ENCODE assay signal across 11 mouse cellular contexts in genomic region chr7:45125649-45126048, GRCm38 (mm10). TPM values are rescaled to one million over a fixed set of nuclear protein-coding genes. Genes with fewer than 3 reads are reported as not detected.
DNase-seq lines count a peak whose midpoint lies in the region; ATAC-seq and TF ChIP-seq lines count a peak whose summit lies in the region.
"Not testable (repeated sequence)": the region's sequence is repeated elsewhere in the genome, so short reads cannot be mapped to it uniquely, and the experiment has no call there.
"Had no signal": no experiment of that assay in that cellular context is flagged by ENCODE, and none has a peak within 500 bp of the region (broad histone marks: within the 10 kb centered on the region; RNA-seq: fewer than 3 reads in every experiment).

No protein-coding gene starts in this region.

- TF ChIP-seq EP300 in CH12.LX (IDR thresholded peaks at IDR 0.05; ENCODE audit: low read length) = not testable (repeated sequence)

- WGBS in forebrain, embryonic 12.5 days = 67% methylated on average over 5 of the region's 5 CpGs
- 75% methylated on average over 5 of the region's 5 CpGs for WGBS in heart, embryonic 15.5 days
- WGBS in intestine, postnatal 0 days = 65% methylated on average over 5 of the region's 5 CpGs
- 65% methylated on average over 5 of the region's 5 CpGs for WGBS in limb, embryonic 14.5 days
- 55% methylated on average over 5 of the region's 5 CpGs for WGBS in midbrain, embryonic 10.5 days
- whole genome bisulfite sequencing in neural tube, embryonic 13.5 days = 62% methylated on average over 5 of the region's 5 CpGs

- ATAC-seq in forebrain, embryonic 12.5 days (ENCODE audit: low FRiP score); heart, embryonic 15.5 days (replicated peaks; ENCODE audit: insufficient number of reproducible peaks, insufficient read depth, low FRiP score, low read depth); intestine, postnatal 0 days; limb, embryonic 14.5 days (ENCODE audit: low FRiP score, low read depth); neural tube, embryonic 13.5 days (ENCODE audit: low read depth): not testable (repeated sequence)

- peaks cover 46 to 58% of the 10 kb centered on the region in 2 experiments for H3K36me3 ChIP-seq in CH12.LX (replicated peaks in 1 of 2; ENCODE audit: control insufficient read depth in 1 of 2, insufficient read depth in 1 of 2, low read length in 1 of 2)
- peaks cover 56% of the 10 kb centered on the region for H3K36me3 ChIP-seq in forebrain, embryonic 12.5 days (replicated peaks)
- peaks cover 56% of the 10 kb centered on the region for H3K36me3 ChIP-seq in heart, embryonic 15.5 days
- peaks cover 46% of the 10 kb centered on the region for H3K36me3 ChIP-seq in intestine, postnatal 0 days (ENCODE audit: control insufficient read depth, insufficient read depth)
- H3K36me3 ChIP-seq in limb, embryonic 14.5 days (ENCODE audit: control insufficient read depth, insufficient read depth, low read length) = peaks cover 57% of the 10 kb centered on the region
- H3K36me3 ChIP-seq in midbrain, embryonic 10.5 days = peaks cover 64% of the 10 kb centered on the region
- peaks cover 53% of the 10 kb centered on the region for H3K36me3 ChIP-seq in neural tube, embryonic 13.5 days

- peak overlapping the region; percentile 68 for H3K4me2 ChIP-seq in CH12.LX (ENCODE audit: insufficient read depth, low read depth, poor library complexity, severe bottlenecking)
- H3K4me2 ChIP-seq in forebrain, embryonic 12.5 days = 0 out of 2 replicates have a peak overlapping the region, but pooled peaks have one; percentile 87
- 0 out of 2 replicates have a peak overlapping the region, but pooled peaks have one; percentile 79 for H3K4me2 ChIP-seq in heart, embryonic 15.5 days
- H3K4me2 ChIP-seq in intestine, postnatal 0 days (replicated peaks; ENCODE audit: low read depth); limb, embryonic 14.5 days (replicated peaks; ENCODE audit: low read depth, low read length, severe bottlenecking): not testable (repeated sequence)
- peak overlapping the region; percentile 59 for H3K4me2 ChIP-seq in neural tube, embryonic 13.5 days

- dilution Hi-C loops in CH12.LX (cut with MboI; ENCODE audit: extremely low pct_ligation_motif_present, extremely low pct_unique_long_range_greater_than_20kb, low sequenced_read_pairs) = not testable (repeated sequence)

- not testable (repeated sequence) for TF ChIP-seq CTCF in CH12.LX (conservative IDR thresholded peaks at IDR 0.05 in 1 of 2, IDR thresholded peaks at IDR 0.05 in 1 of 2; ENCODE audit: low read depth in 2 of 2, low read length in 2 of 2); intestine, postnatal 0 days (IDR thresholded peaks at IDR 0.05; ENCODE audit: low read depth)

- H3K27me3 ChIP-seq in CH12.LX (replicated peaks); forebrain, embryonic 12.5 days; heart, embryonic 15.5 days; intestine, postnatal 0 days (replicated peaks; ENCODE audit: control insufficient read depth, insufficient read depth, low read length); limb, embryonic 14.5 days (ENCODE audit: control insufficient read depth, insufficient read depth, low read length); midbrain, embryonic 10.5 days (ENCODE audit: low read depth, poor library complexity, severe bottlenecking); neural tube, embryonic 13.5 days: not testable (repeated sequence)

- in situ Hi-C loops in CH12.LX (cut with MboI; ENCODE audit: low pct_ligation_motif_present, low pct_unique_long_range_greater_than_20kb, low sequenced_read_pairs) = loop anchor here (5.0 kb wide), 1 partner anchor 43 kb away; no protein-coding TSS in a partner anchor

- H3K4me3 ChIP-seq in CH12.LX (replicated peaks in 1 of 3; ENCODE audit: low read depth in 2 of 3, low read length in 2 of 3, poor library complexity in 1 of 3) = peak overlapping the region in 2 of 3 experiments; percentile 93 to 100
- H3K4me3 ChIP-seq in forebrain, embryonic 12.5 days (replicated peaks); intestine, postnatal 0 days (ENCODE audit: low read depth, low read length): not testable (repeated sequence)
- peak overlapping the region; percentile 1; the same call in 1 of the 2 replicates for H3K4me3 ChIP-seq in heart, embryonic 15.5 days
- 0 out of 2 replicates have a peak overlapping the region, but pooled peaks have one; percentile 97 for H3K4me3 ChIP-seq in limb, embryonic 14.5 days (replicated peaks; ENCODE audit: low read length)
- H3K4me3 ChIP-seq in midbrain, embryonic 10.5 days = peak overlapping the region; percentile 95
- H3K4me3 ChIP-seq in neural tube, embryonic 13.5 days = peak overlapping the region; percentile 92; the same call in 1 of the 2 replicates

- DNase-seq in CH12.LX (ENCODE audit: extremely low read depth); limb, embryonic 14.5 days (ENCODE audit: low spot score); midbrain, embryonic 10.5 days (ENCODE audit: low spot score): not testable (repeated sequence)
- DNase-seq in cerebellum, adult 11-12 months = peak; percentile 46

- H3K27ac ChIP-seq in CH12.LX (ENCODE audit: insufficient read depth, low read depth) = peak overlapping the region; percentile 93; the same call in 1 of the 2 replicates
- peak overlapping the region; percentile 86 for H3K27ac ChIP-seq in forebrain, embryonic 12.5 days
- peak overlapping the region; percentile 90 for H3K27ac ChIP-seq in heart, embryonic 15.5 days
- peak overlapping the region; percentile 66 for H3K27ac ChIP-seq in intestine, postnatal 0 days (ENCODE audit: low read depth, low read length)
- not testable (repeated sequence) for H3K27ac ChIP-seq in limb, embryonic 14.5 days (replicated peaks; ENCODE audit: low read depth, low read length)
- 0 out of 2 replicates have a peak overlapping the region, but pooled peaks have one; percentile 95 for H3K27ac ChIP-seq in midbrain, embryonic 10.5 days (replicated peaks)
- H3K27ac ChIP-seq in neural tube, embryonic 13.5 days (replicated peaks) = peak overlapping the region; percentile 91

- not testable (repeated sequence) for H3K9me3 ChIP-seq in CH12.LX (replicated peaks; ENCODE audit: low read length); forebrain, embryonic 12.5 days; heart, embryonic 15.5 days (replicated peaks); intestine, postnatal 0 days (ENCODE audit: control insufficient read depth); limb, embryonic 14.5 days (ENCODE audit: control insufficient read depth, low read length); midbrain, embryonic 10.5 days (replicated peaks); neural tube, embryonic 13.5 days

- peak overlapping the region; percentile 100; the same call in 1 of the 2 replicates for H3K9ac ChIP-seq in CH12.LX (ENCODE audit: insufficient read depth, low read depth)
- peak overlapping the region; percentile 17; the same call in 1 of the 2 replicates for H3K9ac ChIP-seq in forebrain, embryonic 12.5 days
- H3K9ac ChIP-seq in heart, embryonic 15.5 days; intestine, postnatal 0 days (ENCODE audit: low read depth, low read length); limb, embryonic 14.5 days (ENCODE audit: low read depth, low read length, severe bottlenecking): not testable (repeated sequence)
- peak overlapping the region; percentile 70; the same call in 1 of the 2 replicates for H3K9ac ChIP-seq in neural tube, embryonic 13.5 days

- peak; percentile 1; the same call in 1 of the 2 replicates for TF ChIP-seq POLR2A in CH12.LX (IDR thresholded peaks at IDR 0.05; ENCODE audit: low read depth, low read length)
- TF ChIP-seq POLR2A in limb, embryonic 14.5 days (IDR thresholded peaks at IDR 0.05; ENCODE audit: borderline replicate concordance, extremely low read depth, insufficient read depth, insufficient read length) = not testable (repeated sequence)

- peaks cover 12 to 43% of the 10 kb centered on the region in 2 experiments for H3K4me1 ChIP-seq in CH12.LX (ENCODE audit: control insufficient read depth in 1 of 2, insufficient read depth in 2 of 2)
- peaks cover 55% of the 10 kb centered on the region for H3K4me1 ChIP-seq in forebrain, embryonic 12.5 days
- H3K4me1 ChIP-seq in heart, embryonic 15.5 days (replicated peaks) = peaks cover 60% of the 10 kb centered on the region
- H3K4me1 ChIP-seq in intestine, postnatal 0 days (replicated peaks; ENCODE audit: control insufficient read depth, insufficient read depth, low read length) = not testable (repeated sequence)
- peaks cover 36% of the 10 kb centered on the region for H3K4me1 ChIP-seq in limb, embryonic 14.5 days (ENCODE audit: control insufficient read depth, insufficient read depth, low read length)
- H3K4me1 ChIP-seq in midbrain, embryonic 10.5 days = peaks cover 68% of the 10 kb centered on the region
- H3K4me1 ChIP-seq in neural tube, embryonic 13.5 days (replicated peaks) = peaks cover 65% of the 10 kb centered on the region

- peaks cover 44% of the 10 kb centered on the region for H3K79me2 ChIP-seq in CH12.LX (replicated peaks; ENCODE audit: control insufficient read depth, extremely low read depth, insufficient read depth, poor library complexity, severe bottlenecking)

- TF ChIP-seq RAD21 in CH12.LX (IDR thresholded peaks at IDR 0.05; ENCODE audit: low read depth, low read length) = not testable (repeated sequence)

RNA-seq across cellular contexts. Expression of gene Rps11, which starts 1.4 kb away (rescaled TPM):
- total RNA-seq in CH12.LX (2012; rRNA removed) (1,839 and 2,104 TPM in 2 replicates), CH12.LX (2014; rRNA removed) (898 and 923 TPM in 2 replicates)
- polyA plus RNA-seq in CH12.LX (2012; ENCODE audit: insufficient read length, low read depth) = 1,465 and 1,699 TPM in 2 replicates
- 1,226 and 1,285 TPM in 2 replicates for polyA plus RNA-seq in forebrain, embryonic 12.5 days (2016; fragmentation: Nextera tagmentation; extraction: Ambion mirVana)
- 794 and 808 TPM in 2 replicates for polyA plus RNA-seq in heart, embryonic 15.5 days (2015; fragmentation: Nextera tagmentation; extraction: Ambion mirVana)
- 1,691 and 1,755 TPM in 2 replicates for polyA plus RNA-seq in intestine, postnatal 0 days (2015; fragmentation: Nextera tagmentation; extraction: Ambion mirVana)
- polyA plus RNA-seq in limb, embryonic 14.5 days (2012; rRNA removed) = 563 and 814 TPM in 2 replicates
- polyA plus RNA-seq in limb, embryonic 14.5 days (2014; fragmentation: Nextera tagmentation; extraction: Ambion mirVana) = 1,719 and 1,751 TPM in 2 replicates
- 1,493 and 1,787 TPM in 2 replicates for polyA plus RNA-seq in midbrain, embryonic 10.5 days (2016; fragmentation: Nextera tagmentation; extraction: Ambion mirVana)
- 920 and 971 TPM in 2 replicates for polyA plus RNA-seq in neural tube, embryonic 13.5 days (2015; fragmentation: Nextera tagmentation; extraction: Ambion mirVana)

RNA-seq across cellular contexts. Expression of gene Rpl13a, which starts 2.9 kb away (rescaled TPM):
- 5,043 and 5,211 TPM in 2 replicates for total RNA-seq in CH12.LX (2012; rRNA removed)
- total RNA-seq in CH12.LX (2014; rRNA removed) = 2,822 and 2,851 TPM in 2 replicates
- 4,154 and 5,174 TPM in 2 replicates for polyA plus RNA-seq in CH12.LX (2012; ENCODE audit: insufficient read length, low read depth)
- 1,106 and 1,135 TPM in 2 replicates for polyA plus RNA-seq in forebrain, embryonic 12.5 days (2016; fragmentation: Nextera tagmentation; extraction: Ambion mirVana)
- polyA plus RNA-seq in heart, embryonic 15.5 days (2015; fragmentation: Nextera tagmentation; extraction: Ambion mirVana) = 697 and 762 TPM in 2 replicates
- 1,616 and 1,752 TPM in 2 replicates for polyA plus RNA-seq in intestine, postnatal 0 days (2015; fragmentation: Nextera tagmentation; extraction: Ambion mirVana)
- polyA plus RNA-seq in limb, embryonic 14.5 days (2012; rRNA removed) = 3,691 and 3,912 TPM in 2 replicates
- 1,718 and 1,777 TPM in 2 replicates for polyA plus RNA-seq in limb, embryonic 14.5 days (2014; fragmentation: Nextera tagmentation; extraction: Ambion mirVana)
- polyA plus RNA-seq in midbrain, embryonic 10.5 days (2016; fragmentation: Nextera tagmentation; extraction: Ambion mirVana) = 1,083 and 1,243 TPM in 2 replicates
- 746 and 820 TPM in 2 replicates for polyA plus RNA-seq in neural tube, embryonic 13.5 days (2015; fragmentation: Nextera tagmentation; extraction: Ambion mirVana)

RNA-seq across cellular contexts. Expression of gene Gm45713, which starts 10.4 kb away (rescaled TPM):
- total RNA-seq in CH12.LX (2012; rRNA removed) (1.3 and 2.2 TPM in 2 replicates), CH12.LX (2014; rRNA removed) (not detected in 2 replicates)
- 1.4 TPM in 1 of 2 replicates, not detected in the other for polyA plus RNA-seq in CH12.LX (2012; ENCODE audit: insufficient read length, low read depth)
- polyA plus RNA-seq in forebrain, embryonic 12.5 days (2016; fragmentation: Nextera tagmentation; extraction: Ambion mirVana) = 0.27 TPM in 1 of 2 replicates, not detected in the other
- 0.22 TPM in 1 of 2 replicates, not detected in the other for polyA plus RNA-seq in heart, embryonic 15.5 days (2015; fragmentation: Nextera tagmentation; extraction: Ambion mirVana)
- 0.70 and 0.82 TPM in 2 replicates for polyA plus RNA-seq in intestine, postnatal 0 days (2015; fragmentation: Nextera tagmentation; extraction: Ambion mirVana)
- 0.31 TPM in 1 of 2 replicates, not detected in the other for polyA plus RNA-seq in limb, embryonic 14.5 days (2012; rRNA removed)
- polyA plus RNA-seq in limb, embryonic 14.5 days (2014; fragmentation: Nextera tagmentation; extraction: Ambion mirVana) = 0.39 and 1.4 TPM in 2 replicates
- 0.11 and 0.19 TPM in 2 replicates for polyA plus RNA-seq in midbrain, embryonic 10.5 days (2016; fragmentation: Nextera tagmentation; extraction: Ambion mirVana)
- polyA plus RNA-seq in neural tube, embryonic 13.5 days (2015; fragmentation: Nextera tagmentation; extraction: Ambion mirVana) = 0.53 TPM in 1 of 2 replicates, not detected in the other
- total RNA-seq: adrenal gland, postnatal 36 days; heart, postnatal 10 days had no signal
- polyA plus RNA-seq: midbrain, embryonic 16.5 days had no signal

RNA-seq across cellular contexts. Expression of gene Flt3l, which starts 10.6 kb away (rescaled TPM):
- total RNA-seq in CH12.LX (2012; rRNA removed) = 4.0 and 4.9 TPM in 2 replicates
- 4.3 and 4.6 TPM in 2 replicates for total RNA-seq in CH12.LX (2014; rRNA removed)
- polyA plus RNA-seq in CH12.LX (2012; ENCODE audit: insufficient read length, low read depth) = 11.4 and 14.9 TPM in 2 replicates
- 0.21 and 0.72 TPM in 2 replicates for polyA plus RNA-seq in forebrain, embryonic 12.5 days (2016; fragmentation: Nextera tagmentation; extraction: Ambion mirVana)
- polyA plus RNA-seq in heart, embryonic 15.5 days (2015; fragmentation: Nextera tagmentation; extraction: Ambion mirVana) = 1.5 and 2.2 TPM in 2 replicates
- 2.1 and 2.7 TPM in 2 replicates for polyA plus RNA-seq in intestine, postnatal 0 days (2015; fragmentation: Nextera tagmentation; extraction: Ambion mirVana)
- polyA plus RNA-seq in limb, embryonic 14.5 days (2012; rRNA removed) = 12.4 and 18.6 TPM in 2 replicates
- 2.2 and 3.3 TPM in 2 replicates for polyA plus RNA-seq in limb, embryonic 14.5 days (2014; fragmentation: Nextera tagmentation; extraction: Ambion mirVana)
- polyA plus RNA-seq in midbrain, embryonic 10.5 days (2016; fragmentation: Nextera tagmentation; extraction: Ambion mirVana) = 1.1 and 1.4 TPM in 2 replicates
- 1.3 and 1.5 TPM in 2 replicates for polyA plus RNA-seq in neural tube, embryonic 13.5 days (2015; fragmentation: Nextera tagmentation; extraction: Ambion mirVana)

RNA-seq across cellular contexts. Expression of gene Fcgrt, which starts 22.0 kb away (rescaled TPM):
- total RNA-seq in CH12.LX (2012; rRNA removed) = 0.13 and 0.17 TPM in 2 replicates
- not detected in 2 replicates for total RNA-seq in CH12.LX (2014; rRNA removed)
- 0.15 and 0.16 TPM in 2 replicates for polyA plus RNA-seq in CH12.LX (2012; ENCODE audit: insufficient read length, low read depth)
- polyA plus RNA-seq in forebrain, embryonic 12.5 days (2016; fragmentation: Nextera tagmentation; extraction: Ambion mirVana) = 8.3 and 9.6 TPM in 2 replicates
- polyA plus RNA-seq in heart, embryonic 15.5 days (2015; fragmentation: Nextera tagmentation; extraction: Ambion mirVana) = 52.5 and 62.7 TPM in 2 replicates
- 2,929 and 3,267 TPM in 2 replicates for polyA plus RNA-seq in intestine, postnatal 0 days (2015; fragmentation: Nextera tagmentation; extraction: Ambion mirVana)
- 56.1 and 64.6 TPM in 2 replicates for polyA plus RNA-seq in limb, embryonic 14.5 days (2012; rRNA removed)
- polyA plus RNA-seq in limb, embryonic 14.5 days (2014; fragmentation: Nextera tagmentation; extraction: Ambion mirVana) = 88.4 and 89.0 TPM in 2 replicates
- polyA plus RNA-seq in midbrain, embryonic 10.5 days (2016; fragmentation: Nextera tagmentation; extraction: Ambion mirVana) = 12.0 and 15.3 TPM in 2 replicates
- polyA plus RNA-seq in neural tube, embryonic 13.5 days (2015; fragmentation: Nextera tagmentation; extraction: Ambion mirVana) = 25.6 and 27.3 TPM in 2 replicates
